Mouse (Mus musculus): Measurements from ENCODE around the gene Lats2.
"Not testable (repeated sequence)": the region's sequence is repeated elsewhere in the genome, so short reads cannot be mapped to it uniquely, and the experiment has no call there.

The Lats2 gene

DNA sequence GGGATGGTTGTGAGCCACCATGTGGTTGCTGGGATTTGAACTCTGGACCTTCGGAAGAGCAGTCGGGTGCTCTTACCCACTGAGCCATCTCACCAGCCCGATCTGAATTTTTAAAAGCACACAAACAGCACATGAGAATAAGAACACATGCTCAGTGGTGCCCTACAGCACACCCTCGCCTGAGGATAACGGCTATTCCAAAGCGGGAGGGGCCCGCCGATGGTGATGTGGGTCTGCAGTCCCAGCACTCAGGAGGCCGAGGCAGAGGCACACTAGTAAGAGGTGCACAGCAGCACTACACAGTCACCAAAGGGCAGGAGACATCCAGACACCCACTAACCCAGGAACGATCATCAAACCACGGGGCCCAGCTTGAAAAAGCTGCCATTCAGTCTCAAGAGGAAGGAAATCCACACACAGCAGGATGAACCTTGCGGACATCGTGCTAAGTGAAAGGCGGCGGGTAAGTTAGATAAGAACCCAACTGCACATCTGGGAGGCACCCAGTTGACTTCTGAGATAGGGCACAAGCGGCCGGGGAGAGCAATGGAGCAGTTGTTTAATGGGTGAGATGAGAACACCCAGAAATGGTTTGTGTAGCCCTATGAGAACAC lies 65.6 kb downstream of the Lats2 start:
- DNase-seq: no peak

- DNase-seq: no peak
These were observed 66.9 kb downstream of the Lats2 start for GRCm38 (mm10) chr14:57691316-57691715.

GRCm38 (mm10) chr14:57690681-57691080 lies 67.5 kb downstream of the Lats2 start:
- DNase-seq: no peak

DNA sequence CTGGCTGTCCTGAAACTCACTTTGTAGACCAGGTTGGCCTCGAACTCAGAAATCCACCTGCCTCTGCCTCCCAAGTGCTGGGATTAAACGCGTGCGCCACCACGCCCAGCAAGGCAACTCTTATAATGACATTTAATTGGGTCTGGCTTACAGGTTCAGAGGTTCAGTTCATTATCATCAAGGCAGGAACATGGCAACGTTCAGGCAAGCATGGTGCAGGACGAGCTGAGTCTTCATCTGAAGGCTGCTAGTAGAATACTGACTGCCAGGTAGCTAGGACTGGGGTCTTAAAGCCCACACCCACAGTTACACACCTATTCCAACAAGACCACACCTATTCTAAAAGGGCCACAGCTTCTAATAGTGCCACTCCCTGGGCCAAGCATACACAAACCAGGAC lies 70.1 kb downstream of the Lats2 start:
- DNase-seq: not testable (repeated sequence)

- DNase-seq: no peak
These were observed 70.7 kb downstream of the Lats2 start for GRCm38 (mm10) chr14:57687441-57687840.

- DNase-seq: no peak
These were observed 71.5 kb downstream of the Lats2 start for GRCm38 (mm10) chr14:57686647-57687046.

- peak; percentile 81 for DNase-seq
These were observed 73.6 kb downstream of the Lats2 start for GRCm38 (mm10) chr14:57684579-57684978.

- no peak for DNase-seq
These were observed 75.4 kb downstream of the Lats2 start for GRCm38 (mm10) chr14:57682751-57683150.

DNA sequence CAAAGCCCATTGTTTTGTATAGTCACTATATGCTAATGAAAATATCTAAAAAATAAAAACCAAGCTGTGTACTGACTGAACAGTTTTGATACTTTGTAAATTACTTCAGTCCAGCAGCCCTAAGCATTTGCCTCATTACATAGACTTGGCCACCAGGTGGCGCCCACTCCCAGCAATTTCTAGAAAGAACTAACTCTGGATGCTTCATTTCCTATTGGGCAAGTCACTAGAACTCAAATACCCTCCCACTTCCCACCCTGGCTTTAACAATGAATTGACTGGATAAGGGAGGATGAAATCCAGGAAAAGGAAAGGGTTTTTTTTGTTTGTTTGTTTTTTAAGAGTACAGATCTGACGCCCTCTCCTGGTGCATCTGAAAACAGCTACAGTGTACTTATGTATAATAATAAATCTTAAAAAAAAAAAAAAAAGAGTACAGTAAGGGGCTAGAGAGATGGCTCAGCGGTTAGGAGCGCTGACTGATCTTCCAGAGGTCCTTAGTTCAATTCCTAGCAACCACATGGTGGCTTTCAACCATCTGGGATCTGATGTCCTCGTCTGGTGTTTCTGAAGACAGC lies 78.1 kb downstream of the Lats2 start:
- DNase-seq: peak; percentile 91

GRCm38 (mm10) chr14:57679523-57679922 lies 78.7 kb downstream of the Lats2 start:
- no peak for DNase-seq

GRCm38 (mm10) chr14:57675481-57675880 lies 82.7 kb downstream of the Lats2 start:
- DNase-seq: no peak

DNA sequence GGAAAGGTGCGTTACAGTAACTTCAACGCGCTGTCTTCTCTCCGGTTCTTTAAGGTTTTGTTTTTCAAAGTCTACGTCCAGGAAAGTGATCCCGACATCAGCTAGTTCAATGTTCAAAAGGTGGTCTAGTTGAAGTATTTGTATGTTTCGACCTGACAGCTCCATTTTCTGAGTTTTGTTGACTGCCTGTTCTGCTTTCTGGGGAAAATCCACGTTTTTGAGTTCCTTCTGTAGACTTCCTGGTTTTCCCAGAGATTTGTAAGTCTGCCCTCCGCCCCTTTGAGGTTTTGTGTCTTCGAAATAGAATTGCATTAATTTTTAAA lies 92.6 kb downstream of the Lats2 start:
- DNase-seq: no peak

GRCm38 (mm10) chr14:57664822-57665627 lies 93.2 kb downstream of the Lats2 start, which contains the start of gene Xpo4:
Xpo4 (minus strand) TSS chr14:57665430.
- peak; percentile 86 for DNase-seq

DNA sequence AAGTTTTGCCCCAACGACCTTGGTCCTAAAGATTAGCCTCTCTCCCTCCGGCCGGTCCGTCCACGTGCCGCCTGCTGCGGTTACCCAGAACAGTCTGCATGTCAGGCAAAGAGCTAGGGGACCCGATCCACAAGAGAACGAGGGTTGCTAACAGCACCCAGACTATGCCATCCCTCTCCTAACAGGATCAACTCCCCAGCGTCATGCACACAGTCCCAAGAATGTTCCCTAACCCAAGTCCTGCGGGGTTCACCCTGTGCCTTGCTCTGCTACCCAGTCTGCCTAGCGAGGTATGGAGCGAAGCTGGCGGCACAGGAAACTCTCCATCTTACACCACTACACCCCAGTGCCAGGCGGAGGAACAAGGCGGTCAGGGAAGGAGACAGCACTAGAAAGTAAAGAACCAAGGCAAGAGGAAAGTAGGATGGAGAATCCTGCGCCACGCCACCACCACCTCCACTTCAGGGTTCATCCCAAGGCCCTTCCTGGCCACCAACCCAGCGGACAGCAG lies 93.8 kb downstream of the Lats2 start:
- DNase-seq: peak; percentile 22

DNA sequence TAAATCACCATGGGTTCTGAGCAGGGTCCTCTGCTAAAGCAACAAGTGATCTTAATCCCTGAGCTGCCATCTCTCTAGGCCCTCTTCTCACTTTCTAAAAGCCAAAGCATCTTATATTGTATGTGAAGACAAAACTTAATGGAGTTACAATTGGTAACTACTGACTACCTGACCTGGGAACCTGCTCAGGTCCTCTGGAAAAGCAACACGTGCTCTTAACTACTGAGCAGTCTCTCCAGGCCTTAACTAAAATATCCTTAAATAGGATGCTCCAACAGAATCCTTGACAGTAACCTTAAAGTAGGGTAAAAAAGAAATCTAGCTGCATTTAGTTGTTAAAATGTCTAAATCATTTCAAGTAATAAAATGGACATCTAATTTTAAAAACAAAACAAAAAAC lies 94.6 kb downstream of the Lats2 start:
- no peak for DNase-seq

DNA sequence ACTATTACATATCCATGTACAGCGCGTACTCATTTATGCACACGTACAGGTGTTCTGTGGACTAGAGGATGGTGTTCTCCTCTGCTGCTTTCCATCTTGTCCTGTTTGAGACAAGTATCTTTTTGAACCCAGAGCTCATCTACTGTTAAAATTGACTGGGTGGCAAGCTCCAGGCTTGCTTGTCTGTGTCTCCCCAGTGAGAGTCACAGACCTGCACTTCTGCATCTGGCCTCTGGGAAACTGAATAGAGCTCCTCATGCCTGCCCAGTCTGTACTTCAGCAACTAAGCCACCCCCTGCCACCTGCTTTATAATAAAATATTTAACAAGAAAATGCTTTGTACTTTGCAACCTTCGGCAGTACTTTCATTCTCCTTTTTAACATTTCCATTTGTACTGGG lies 99.9 kb downstream of the Lats2 start:
- no peak for DNase-seq

DNA sequence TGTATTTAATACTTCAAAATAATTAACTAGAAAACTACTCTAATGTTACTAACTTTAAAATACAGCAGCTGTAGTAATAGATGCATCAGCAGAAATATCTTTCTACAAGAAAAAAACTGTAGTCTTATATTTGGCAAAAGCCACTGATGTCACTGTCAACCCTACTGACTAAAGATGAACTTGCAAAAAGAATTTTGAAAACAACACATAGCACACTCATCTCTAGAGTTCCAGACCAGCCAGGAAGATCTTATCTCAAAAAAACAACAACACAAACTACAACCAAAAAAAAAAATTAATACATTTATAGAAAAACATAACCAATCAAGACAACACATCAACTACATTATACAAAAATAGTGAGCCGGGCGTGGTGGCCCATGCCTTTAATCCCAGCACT lies 100.7 kb downstream of the Lats2 start:
- no peak for DNase-seq

DNA sequence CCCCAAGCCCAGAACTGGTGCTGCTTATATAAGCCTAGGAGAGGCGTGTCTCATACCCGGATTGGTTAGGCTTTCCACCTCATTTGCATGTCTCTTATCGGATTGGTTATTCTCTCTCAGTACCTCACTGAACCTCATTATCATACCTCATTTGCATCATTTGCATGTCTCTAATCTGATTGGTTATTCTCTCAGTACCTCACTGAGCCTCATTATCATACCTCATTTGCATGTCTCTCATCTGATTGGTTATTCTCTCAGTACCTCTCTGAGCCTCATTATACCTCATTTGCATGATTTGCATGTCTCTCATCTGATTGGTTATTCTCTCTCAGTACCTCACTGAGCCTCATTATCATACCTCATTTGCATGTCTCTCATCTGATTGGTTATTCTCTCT lies 101.7 kb downstream of the Lats2 start:
- not testable (repeated sequence) for DNase-seq

- no peak for DNase-seq
These were observed 108.7 kb downstream of the Lats2 start for GRCm38 (mm10) chr14:57649501-57649900.

DNA sequence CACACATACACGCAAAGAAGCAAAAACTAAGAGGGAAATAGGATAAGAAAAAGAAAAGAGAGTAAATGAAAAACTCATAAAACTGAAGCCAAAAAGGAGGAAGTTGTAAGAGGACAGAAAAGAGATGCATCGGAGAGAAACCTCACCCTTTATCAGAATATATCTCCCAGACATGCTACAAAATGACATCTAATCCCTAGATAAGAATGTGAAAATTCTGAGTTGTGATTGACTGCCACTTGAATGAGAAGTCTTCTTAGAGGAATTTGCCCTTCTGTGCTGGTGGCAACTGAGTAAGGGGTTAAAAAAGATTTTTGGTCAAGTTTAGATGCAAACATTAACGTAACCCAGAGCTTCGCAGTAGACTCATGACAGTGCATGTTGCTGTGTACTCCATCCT lies 112.0 kb downstream of the Lats2 start:
- no peak for DNase-seq
